Mouse (Mus musculus) cerebellum, adult 2 months (tissue): Measurements from ENCODE around the gene Nrarp.

Source experiments
- CTCF ChIP-seq: fragments of 200-500 bp; IDR thresholded peaks from 2 replicates; pipeline ENCODE4 v1.5.1; 2011; ENCODE audit warnings: low read depth, mild to moderate bottlenecking, control low read depth, low read length, moderate library complexity, borderline replicate concordance; ENCODE audit not compliant: insufficient read depth
- POLR2A ChIP-seq: fragments of 200-500 bp; IDR thresholded peaks from 2 replicates; pipeline ENCODE4 v1.6.1; 2011; ENCODE audit warnings: low read length, control low read depth, borderline replicate concordance; ENCODE audit not compliant: insufficient read depth

GRCm38 (mm10) chr2:25225811-25226379, 45.3 kb downstream of the Nrarp start:
- TF ChIP-seq CTCF (no peak), POLR2A (no peak)
